In the genomic region with DNA sequence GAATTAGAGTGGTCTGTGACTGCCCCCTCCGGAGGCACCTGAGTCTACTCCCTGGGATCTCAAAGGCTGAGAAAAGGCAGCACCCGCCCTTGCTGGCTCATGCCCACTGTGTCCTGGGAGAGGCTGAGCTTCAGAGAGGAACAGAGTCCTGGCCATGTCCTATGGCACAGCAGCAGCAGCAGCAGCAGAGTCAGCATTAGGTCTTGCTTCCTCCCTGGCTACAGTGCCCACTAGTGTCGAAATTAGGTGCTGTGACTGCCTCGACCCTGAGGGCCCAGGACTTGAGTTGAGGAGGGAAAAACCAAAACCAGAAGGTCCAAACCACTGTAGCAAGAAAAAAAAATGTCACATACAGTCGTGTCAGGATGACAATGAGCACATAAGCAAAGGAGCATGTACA, we compare ENCODE assay signal across 9 mouse cellular contexts. TPM values are rescaled to one million over a fixed set of nuclear protein-coding genes. Genes with fewer than 3 reads are reported as not detected.
DNase-seq lines count a peak whose midpoint lies in the region; ATAC-seq and TF ChIP-seq lines count a peak whose summit lies in the region.
"Had no signal": no experiment of that assay in that cellular context is flagged by ENCODE, and none has a peak within 500 bp of the region (broad histone marks: within the 10 kb centered on the region; RNA-seq: fewer than 3 reads in every experiment).

No protein-coding gene starts in this region.

- no peaks in the 10 kb centered on the region for H3K36me3 ChIP-seq in neural tube, embryonic 11.5 days (ENCODE audit: control insufficient read depth, insufficient read depth, low read length)
- H3K36me3 ChIP-seq in intestine, embryonic 15.5 days: no peaks in the 10 kb centered on the region
- H3K36me3 ChIP-seq: G1E had no signal

- no peak overlapping the region for H3K9ac ChIP-seq in neural tube, embryonic 11.5 days (ENCODE audit: low read length)
- H3K9ac ChIP-seq in intestine, embryonic 15.5 days: no peak overlapping the region

- no peak overlapping the region for H3K4me2 ChIP-seq in neural tube, embryonic 11.5 days (ENCODE audit: low read depth)
- H3K4me2 ChIP-seq in intestine, embryonic 15.5 days (replicated peaks): no peak overlapping the region

- no peak for DNase-seq in cerebellum, adult 2 months
- no peak for DNase-seq in cerebellum, adult 11 months
- peak; percentile 48 for DNase-seq in neural tube, embryonic 11.5 days (ENCODE audit: low spot score)
- DNase-seq in neural tube, embryonic 10.5 days (ENCODE audit: extremely low spot score, low spot score): no peak
- peak; percentile 38 to 43 for DNase-seq in kidney, postnatal 25 days
- peak; percentile 69 for DNase-seq in thymus, postnatal 4 days
- no peak for DNase-seq in heart, adult 9 months (ENCODE audit: low spot score in 2 of 2)

- no peaks in the 10 kb centered on the region for H3K27me3 ChIP-seq in cerebellum, adult 2 months (ENCODE audit: control insufficient read depth, insufficient read depth, low read length)
- no peaks in the 10 kb centered on the region for H3K27me3 ChIP-seq in neural tube, embryonic 11.5 days (ENCODE audit: control insufficient read depth, insufficient read depth, low read length)
- H3K27me3 ChIP-seq in intestine, embryonic 15.5 days (replicated peaks): no peaks in the 10 kb centered on the region

- 45% methylated on average over 5 of the region's 5 CpGs for WGBS in cerebellum, adult 2 months
- WGBS in neural tube, embryonic 11.5 days: 31% methylated on average over 5 of the region's 5 CpGs
- WGBS in intestine, embryonic 15.5 days: 40% methylated on average over 5 of the region's 5 CpGs

- peak; percentile 47; the same call in 1 of the 2 replicates for TF ChIP-seq CTCF in cerebellum, adult 2 months (IDR thresholded peaks at IDR 0.05; ENCODE audit: borderline replicate concordance, insufficient read depth, low read depth, low read length)

- H3K27ac ChIP-seq in cerebellum, adult 2 months (ENCODE audit: insufficient read depth, low read length): no peak overlapping the region
- H3K27ac ChIP-seq in neural tube, embryonic 11.5 days (ENCODE audit: low read depth, low read length): no peak overlapping the region
- H3K27ac ChIP-seq in intestine, embryonic 15.5 days: no peak overlapping the region

- H3K9me3 ChIP-seq in neural tube, embryonic 11.5 days (ENCODE audit: control insufficient read depth, low read length): no peaks in the 10 kb centered on the region; the same call in 1 of the 2 replicates
- no peaks in the 10 kb centered on the region for H3K9me3 ChIP-seq in intestine, embryonic 15.5 days

- no peak overlapping the region for H3K4me3 ChIP-seq in cerebellum, adult 2 months (replicated peaks; ENCODE audit: insufficient read depth, low read depth, low read length)
- no peak overlapping the region for H3K4me3 ChIP-seq in neural tube, embryonic 11.5 days (ENCODE audit: low read depth, low read length)
- no peak overlapping the region for H3K4me3 ChIP-seq in intestine, embryonic 15.5 days (replicated peaks)

- no peak for ATAC-seq in neural tube, embryonic 11.5 days (ENCODE audit: insufficient read depth, low FRiP score, low TSS enrichment)
- ATAC-seq in intestine, embryonic 15.5 days: no peak

- TF ChIP-seq POLR2A in cerebellum, adult 2 months (IDR thresholded peaks at IDR 0.05; ENCODE audit: borderline replicate concordance, insufficient read depth, low read length): no peak

- no peaks in the 10 kb centered on the region; the same call in 1 of the 2 replicates for H3K4me1 ChIP-seq in cerebellum, adult 2 months (ENCODE audit: control insufficient read depth, insufficient read depth, low read length)
- no peaks in the 10 kb centered on the region for H3K4me1 ChIP-seq in neural tube, embryonic 11.5 days (ENCODE audit: control insufficient read depth, insufficient read depth, low read length)
- H3K4me1 ChIP-seq in intestine, embryonic 15.5 days (replicated peaks): no peaks in the 10 kb centered on the region

RNA-seq across cellular contexts. Expression of gene Wscd1, which starts 12.6 kb away (rescaled TPM):
- 96.2 and 106 TPM in 2 replicates for polyA plus RNA-seq in cerebellum, adult 2 months (2012; rRNA removed)
- polyA plus RNA-seq in neural tube, embryonic 11.5 days (2014; fragmentation: Nextera tagmentation; extraction: Ambion mirVana): 47.3 and 50.5 TPM in 2 replicates
- polyA plus RNA-seq in intestine, embryonic 15.5 days (2015; fragmentation: Nextera tagmentation; extraction: Ambion mirVana): 3.7 TPM in 2 replicates
- polyA plus RNA-seq: G1E had no signal

Comparison
In these comparisons a context has a peak if more than half of its experiments do, and no peak if none do; other contexts are left out.
1. DNase-seq: peak in neural tube, embryonic 11.5 days (single experiment), kidney, postnatal 25 days (2 of 2) and thymus, postnatal 4 days (single experiment); none in cerebellum, adult 2 months (0 of 2), cerebellum, adult 11 months (single experiment), neural tube, embryonic 10.5 days (single experiment) and heart, adult 9 months (0 of 2).
2. RNA of gene Wscd1, which starts 12.6 kb away (polyA plus RNA-seq): 96.2 to 106 TPM in cerebellum, adult 2 months and 47.3 to 50.5 TPM in neural tube, embryonic 11.5 days; 3.7 TPM in intestine, embryonic 15.5 days; every median in the first group is over 10 times any median in the second.